Mouse (Mus musculus) adrenal gland (tissue): ENCODE data around the gene Hypm.

Experiments used
- intact Hi-C: fragments of 180-260 bp; cut with DNase I; formaldehyde crosslinking; loops from one replicate; pipeline ENCODE4 v1.15.1; 2025
- long read RNA-seq, 2 experiments: library from polyadenylated mRNA; unstranded; transcript quantifications; one replicate each; pipeline ENCODE4 v2.0.0; 2020; ENCODE audit warnings: borderline replicate concordance in 1 of 2; ENCODE audit not compliant: insufficient replicate concordance in 1 of 2

Gene Hypm
- long read RNA-seq, experiment 1, result 0 reads
- long read RNA-seq, experiment 2, result 0 reads

- intact Hi-C loops, result no loop called here
Observed at GRCm38 (mm10) chrX:9846628-9847027, at the start of gene Hypm. Gene Hypm (plus strand): TSS chrX:9846928.

- intact Hi-C loops, result no loop called here
Observed at GRCm38 (mm10) chrX:9810101-9810500, 36.6 kb upstream of the Hypm start.

DNA sequence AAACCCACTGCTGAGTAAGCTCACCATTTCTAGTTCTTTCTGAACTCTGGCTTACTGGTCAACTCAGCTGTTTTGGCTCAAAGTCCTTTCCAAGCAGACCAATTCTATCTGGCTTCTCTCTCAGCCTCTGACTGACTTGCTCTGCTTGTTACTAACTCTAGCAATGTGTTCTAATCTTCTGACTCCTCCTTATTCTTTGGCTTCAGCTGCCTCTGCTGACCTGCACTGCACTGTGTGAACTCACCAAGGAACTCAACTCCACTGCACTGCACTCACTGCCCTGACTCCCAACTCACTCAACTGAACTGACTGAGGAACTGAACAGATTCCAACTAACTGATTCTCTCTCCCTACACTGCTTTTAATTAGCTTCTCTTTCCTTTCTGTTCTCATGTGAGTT, 34.3 kb upstream of the Hypm start:
- intact Hi-C loops, result no loop called here

- intact Hi-C loops, result no loop called here
Observed at GRCm38 (mm10) chrX:9834779-9835178, 11.9 kb upstream of the Hypm start.

DNA sequence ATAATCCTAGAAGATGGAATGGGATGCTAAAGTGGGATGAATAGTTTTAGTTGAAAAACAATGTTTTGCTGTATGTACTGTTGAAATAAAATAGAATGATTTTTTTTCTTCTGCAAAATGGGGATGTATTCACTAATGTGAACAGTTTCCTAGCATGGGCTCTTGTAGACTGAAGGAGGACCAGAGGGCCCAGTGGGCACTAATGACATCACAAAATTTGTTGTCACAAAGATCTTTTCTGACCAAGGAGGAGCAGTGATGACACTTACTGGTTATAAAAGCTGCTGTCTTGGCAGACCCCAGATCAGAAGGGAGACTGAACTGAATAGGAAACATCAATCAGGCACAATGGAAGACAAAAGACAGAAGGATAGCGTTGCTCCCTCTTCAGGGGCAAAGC, 2.7 kb downstream of the Hypm start, which contains the start of gene H2al3:
TSS of gene H2al3 (plus strand) at position 301 of the 400 bp plus-strand sequence.
- intact Hi-C loops, result no loop called here

GRCm38 (mm10) chrX:9861859-9862258, 15.1 kb downstream of the Hypm start:
- intact Hi-C loops, result no loop called here

- intact Hi-C loops, result no loop called here
Observed at GRCm38 (mm10) chrX:9875519-9875918, 28.8 kb downstream of the Hypm start.

DNA sequence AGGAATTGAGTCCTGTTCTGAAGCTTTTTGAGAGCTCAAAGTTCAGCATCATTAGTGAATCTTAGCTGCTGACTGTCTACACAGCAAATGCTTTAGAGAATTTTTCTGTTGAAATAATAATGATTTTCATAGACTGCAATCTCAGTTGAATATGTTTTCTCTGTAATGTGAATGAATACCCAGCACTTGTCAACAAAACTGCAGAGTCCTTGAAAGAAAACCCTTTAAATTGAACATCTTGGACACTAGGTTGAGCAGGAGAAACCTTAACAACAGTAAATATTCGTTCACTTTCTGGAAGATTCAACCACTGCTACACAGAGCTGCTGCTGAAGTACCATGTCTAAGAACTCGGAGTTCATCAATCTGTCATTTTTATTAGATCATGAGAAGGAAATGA, 38.6 kb downstream of the Hypm start, which contains the start of gene Sytl5:
TSS of gene Sytl5 (plus strand) at position 301 of the 400 bp plus-strand sequence.
- intact Hi-C loops, result no loop called here
